Mouse (Mus musculus) lung, embryonic 14.5 days (tissue): ENCODE data around the gene Lsm4. TPM values are rescaled to one million over a fixed set of nuclear protein-coding genes. Genes with fewer than 3 reads are reported as not detected.

ENCODE experiments used
- ATAC-seq: fragments of 200-750 bp; cut with Nextera tagmentation; 2 replicates; pipeline ENCODE4 v1.8.0; 2017; ENCODE audit warnings: mild to moderate bottlenecking, moderate TSS enrichment, moderate library complexity; ENCODE audit not compliant: insufficient read depth
- DNase-seq: peaks from one replicate; pipeline ENCODE4 v3.0.0-alpha.2; 2015
- H3K27ac ChIP-seq: fragments of 300-500 bp; sonication (generic); 2 replicates; pipeline ENCODE4 v1.5.1; 2014; ENCODE audit warnings: low read depth, mild to moderate bottlenecking, moderate library complexity
- H3K27me3 ChIP-seq: fragments of 300-500 bp; sonication (generic); 2 replicates; pipeline ENCODE4 v1.6.1; 2014; ENCODE audit warnings: low read length, control low read depth; ENCODE audit not compliant: insufficient read depth
- H3K36me3 ChIP-seq: fragments of 300-500 bp; sonication (generic); 2 replicates; pipeline ENCODE4 v1.6.1; 2014; ENCODE audit warnings: control low read depth; ENCODE audit not compliant: insufficient read depth
- H3K4me1 ChIP-seq: fragments of 300-500 bp; sonication (generic); 2 replicates; pipeline ENCODE4 v1.6.1; 2014; ENCODE audit warnings: antibody characterized with exemption, control low read depth; ENCODE audit not compliant: insufficient read depth
- H3K4me2 ChIP-seq: fragments of 300-500 bp; sonication (generic); 2 replicates; pipeline ENCODE4 v1.6.1; 2014; ENCODE audit warnings: mild to moderate bottlenecking
- H3K4me3 ChIP-seq: fragments of 300-500 bp; sonication (generic); 2 replicates; pipeline ENCODE4 v1.5.1; 2014; ENCODE audit warnings: low read depth, low read length
- H3K9ac ChIP-seq: fragments of 300-500 bp; sonication (generic); 2 replicates; pipeline ENCODE4 v1.6.1; 2014
- H3K9me3 ChIP-seq: fragments of 300-500 bp; sonication (generic); 2 replicates; pipeline ENCODE4 v1.6.1; 2016; ENCODE audit warnings: low read depth, low read length, control low read depth
- CTCF ChIP-seq: IDR thresholded peaks from 2 replicates; pipeline ENCODE4 v1.5.1; 2016; ENCODE audit warnings: antibody characterized with exemption, low read depth
- WGBS: fragments of 180-500 bp; shearing (Covaris S2); extraction: QIAGEN DNeasy Blood & Tissue Kit; methylation state at CpG from one replicate; pipeline ENCODE4 v1.1.7; 2014; 5-methylcytosine and 5-hydroxymethylcytosine counted together
- polyA plus RNA-seq: library from polyadenylated mRNA; unstranded; fragments of >200 nt; fragmentation: Nextera tagmentation; extraction: Ambion mirVana; gene quantifications from 2 replicates; pipeline ENCODE4 v1.2.1, GENCODE M21; 2014

Gene Lsm4
- polyA plus RNA-seq, 1 experiment from 2014 or later: 327 TPM

DNA sequence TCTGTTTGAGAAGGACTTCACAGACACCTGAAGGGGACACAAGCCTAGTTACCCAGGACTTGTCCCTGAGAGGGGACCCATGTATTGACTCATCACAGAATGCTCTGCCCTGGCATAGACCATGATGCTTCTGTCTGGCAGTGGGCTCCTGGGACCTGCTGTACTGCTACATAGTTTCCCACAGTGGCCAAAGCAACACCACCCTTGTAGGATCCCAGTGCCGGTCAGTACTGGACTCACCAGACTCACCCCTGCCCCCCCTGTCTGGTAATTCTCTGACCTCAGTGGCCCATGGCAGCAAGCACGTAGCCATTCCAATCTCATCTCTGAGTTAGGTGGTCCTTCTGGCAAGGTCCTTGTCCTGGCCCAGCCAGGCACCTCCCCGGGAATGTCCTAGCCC, 15.1 kb downstream of the Lsm4 start:
- H3K9me3 ChIP-seq: no peaks in the 10 kb centered on the region
- 85% methylated on average over 3 of the region's 3 CpGs for WGBS
- DNase-seq (no peak), ATAC-seq (no peak)
- TF ChIP-seq CTCF: no peak
- peak overlapping the region; percentile 58; the same call in 1 of the 2 replicates for H3K27ac ChIP-seq
- H3K27me3 ChIP-seq: no peaks in the 10 kb centered on the region
- H3K4me1 ChIP-seq: peaks cover 12% of the 10 kb centered on the region
- H3K36me3 ChIP-seq: no peaks in the 10 kb centered on the region
- no peak overlapping the region for H3K4me2 ChIP-seq
- no peak overlapping the region for H3K4me3 ChIP-seq
- no peak overlapping the region for H3K9ac ChIP-seq

- no peak overlapping the region for H3K27ac ChIP-seq
- ATAC-seq: no peak
- H3K9me3 ChIP-seq: no peaks in the 10 kb centered on the region
- H3K9ac ChIP-seq: no peak overlapping the region
- H3K4me2 ChIP-seq: no peak overlapping the region
- no peaks in the 10 kb centered on the region for H3K36me3 ChIP-seq
- TF ChIP-seq CTCF: no peak
- DNase-seq: no peak
- peaks cover 12% of the 10 kb centered on the region for H3K4me1 ChIP-seq
- no peaks in the 10 kb centered on the region for H3K27me3 ChIP-seq
- H3K4me3 ChIP-seq: no peak overlapping the region
- 72% methylated on average over 5 of the region's 5 CpGs for WGBS
Measured at GRCm38 (mm10) chr8:70689892-70690390, 16.9 kb downstream of the Lsm4 start.

DNA sequence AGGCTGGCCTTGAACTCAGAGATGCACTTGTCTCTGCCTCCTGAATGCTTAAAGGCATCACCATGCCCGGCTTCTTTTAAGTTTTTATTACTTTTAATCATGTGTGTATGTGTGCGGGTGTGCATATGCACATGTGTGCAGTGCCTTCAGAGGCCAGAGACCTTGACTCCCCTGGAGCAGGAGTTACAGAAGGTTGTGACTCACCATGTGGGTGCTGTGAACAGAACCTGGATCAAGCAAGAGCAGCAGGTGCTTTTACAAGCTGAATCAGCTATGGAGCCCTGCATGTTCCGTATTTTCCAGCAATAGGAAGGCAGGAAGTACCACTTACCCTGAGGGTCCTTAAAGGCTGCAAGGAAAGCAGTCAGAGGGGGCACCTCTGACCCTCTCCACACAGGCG, 18.2 kb downstream of the Lsm4 start:
- ATAC-seq: no peak
- WGBS: 56% methylated on average over 4 of the region's 4 CpGs
- H3K36me3 ChIP-seq: no peaks in the 10 kb centered on the region
- H3K27me3 ChIP-seq: no peaks in the 10 kb centered on the region
- peak overlapping the region; percentile 87 for H3K27ac ChIP-seq
- peaks cover 20% of the 10 kb centered on the region for H3K4me1 ChIP-seq
- H3K4me2 ChIP-seq: peak overlapping the region; percentile 72
- H3K4me3 ChIP-seq: peak overlapping the region; percentile 30
- no peaks in the 10 kb centered on the region for H3K9me3 ChIP-seq
- DNase-seq: no peak
- H3K9ac ChIP-seq: peak overlapping the region; percentile 55
- TF ChIP-seq CTCF: no peak

GRCm38 (mm10) chr8:70691727-70692231, 18.7 kb downstream of the Lsm4 start:
- H3K4me3 ChIP-seq: peak overlapping the region; percentile 30
- under 1% methylated on average over 20 of the region's 20 CpGs for WGBS
- peak; percentile 39 for ATAC-seq
- H3K27ac ChIP-seq: peak overlapping the region; percentile 87
- H3K36me3 ChIP-seq: no peaks in the 10 kb centered on the region
- peaks cover 24% of the 10 kb centered on the region for H3K4me1 ChIP-seq
- no peaks in the 10 kb centered on the region for H3K27me3 ChIP-seq
- TF ChIP-seq CTCF: no peak
- peak overlapping the region; percentile 55 for H3K9ac ChIP-seq
- DNase-seq: peak; percentile 76
- no peaks in the 10 kb centered on the region for H3K9me3 ChIP-seq
- peak overlapping the region; percentile 72 for H3K4me2 ChIP-seq

GRCm38 (mm10) chr8:70693636-70694035, 20.6 kb downstream of the Lsm4 start:
- DNase-seq (no peak), ATAC-seq (no peak)
- TF ChIP-seq CTCF: no peak
- no peaks in the 10 kb centered on the region for H3K27me3 ChIP-seq
- H3K27ac ChIP-seq: no peak overlapping the region
- peaks cover 35% of the 10 kb centered on the region for H3K4me1 ChIP-seq
- 66% methylated on average over 5 of the region's 5 CpGs for WGBS
- no peak overlapping the region for H3K9ac ChIP-seq
- no peak overlapping the region for H3K4me2 ChIP-seq
- no peaks in the 10 kb centered on the region for H3K9me3 ChIP-seq
- H3K4me3 ChIP-seq: no peak overlapping the region
- H3K36me3 ChIP-seq: no peaks in the 10 kb centered on the region

DNA sequence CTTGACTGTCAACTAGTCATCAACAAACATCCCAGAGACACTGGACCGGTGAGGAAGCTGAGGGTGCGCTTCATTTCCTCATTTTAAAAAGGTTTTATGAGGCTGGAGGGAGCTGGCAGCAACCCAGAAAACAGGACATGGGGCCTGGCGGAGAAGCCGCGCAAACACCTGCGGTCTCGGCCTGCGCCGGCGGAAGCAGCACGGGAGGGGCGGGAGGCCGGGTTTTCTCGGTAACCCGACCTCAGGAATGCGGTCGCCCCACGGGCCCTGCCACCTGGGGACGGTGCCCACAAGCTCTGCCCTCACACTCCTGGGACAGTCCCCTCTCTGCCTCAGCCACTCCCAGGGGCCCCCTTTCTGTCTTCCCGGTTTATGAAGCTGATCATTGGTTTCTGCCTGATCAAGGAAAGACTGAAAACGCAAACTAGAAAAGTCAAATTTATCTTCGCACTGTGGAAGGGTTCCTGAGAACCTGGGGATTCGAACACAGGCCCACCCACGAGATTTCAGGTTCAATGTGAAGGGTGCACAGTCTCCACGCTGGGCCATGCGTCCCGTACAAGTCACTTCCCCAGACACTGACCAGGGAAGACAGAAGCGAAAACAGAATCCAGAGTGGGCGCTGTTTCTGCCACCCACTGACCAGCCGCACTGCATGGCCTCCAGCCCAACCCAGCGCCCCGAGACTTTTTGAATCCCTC, 22.4 kb downstream of the Lsm4 start:
- Histone ChIP-seq H3K9me3 (no peaks in the 10 kb centered on the region), H3K4me2 (peak overlapping the region; percentile 59), H3K4me1 (peaks cover 35% of the 10 kb centered on the region), H3K36me3 (no peaks in the 10 kb centered on the region), H3K27me3 (no peaks in the 10 kb centered on the region), H3K27ac (peak overlapping the region; percentile 95), H3K4me3 (no peak overlapping the region), H3K9ac (peak overlapping the region; percentile 37)
- peak; percentile 70 for DNase-seq
- WGBS: 31% methylated on average over 32 of the region's 32 CpGs
- no peak for TF ChIP-seq CTCF
- ATAC-seq: no peak
